Mouse (Mus musculus): ENCODE measurements around the gene N4bp2. TPM values are rescaled to one million over a fixed set of nuclear protein-coding genes. Genes with fewer than 3 reads are reported as not detected.
"Not testable (repeated sequence)": the region's sequence is repeated elsewhere in the genome, so short reads cannot be mapped to it uniquely, and the experiment has no call there.

N4bp2 gene
- total RNA-seq (2021) = 10 to 100 TPM; 41.6 to 45.6 TPM
- long read RNA-seq, experiment 1 = 0 reads
- long read RNA-seq, experiment 2, partial matches to known transcripts = 1 of 3 reads
- long read RNA-seq, experiment 2, other reads (novel, unspliced or antisense) = 1 of 3 reads

- DNase-seq (ENCODE audit: low spot score in 2 of 2) = peak; percentile 49 to 59
Observed at GRCm38 (mm10) chr5:65763088-65763915, at the start of gene N4bp2. TSS of gene N4bp2 (plus strand) at chr5:65763521.

- no peak for DNase-seq (ENCODE audit: low spot score in 2 of 2)
Observed at GRCm38 (mm10) chr5:65715084-65715483, 48.2 kb upstream of the N4bp2 start.

GRCm38 (mm10) chr5:65717063-65717902, 46.0 kb upstream of the N4bp2 start:
- DNase-seq (ENCODE audit: low spot score in 2 of 2) = no peak

GRCm38 (mm10) chr5:65717903-65718211, 45.5 kb upstream of the N4bp2 start:
- not testable (repeated sequence) for DNase-seq (ENCODE audit: low spot score in 2 of 2)

- DNase-seq (ENCODE audit: low spot score in 2 of 2) = no peak
Observed at GRCm38 (mm10) chr5:65718368-65718767, 45.0 kb upstream of the N4bp2 start.

GRCm38 (mm10) chr5:65724311-65725054, 38.8 kb upstream of the N4bp2 start:
- peak; percentile 26 to 46 for DNase-seq (ENCODE audit: low spot score in 2 of 2)

GRCm38 (mm10) chr5:65731173-65732007, 31.9 kb upstream of the N4bp2 start:
- DNase-seq (ENCODE audit: low spot score in 2 of 2) = peak in 1 of 2 experiments; percentile 8

- DNase-seq (ENCODE audit: low spot score in 2 of 2) = no peak
Observed at GRCm38 (mm10) chr5:65735601-65736000, 27.7 kb upstream of the N4bp2 start.

- DNase-seq (ENCODE audit: low spot score in 2 of 2) = no peak
Observed at GRCm38 (mm10) chr5:65739366-65739765, 24.0 kb upstream of the N4bp2 start.

- DNase-seq (ENCODE audit: low spot score in 2 of 2) = no peak
Observed at GRCm38 (mm10) chr5:65746908-65747307, 16.4 kb upstream of the N4bp2 start.

- no peak for DNase-seq (ENCODE audit: low spot score in 2 of 2)
Observed at GRCm38 (mm10) chr5:65748386-65748785, 14.9 kb upstream of the N4bp2 start.

- DNase-seq (ENCODE audit: low spot score in 2 of 2) = no peak
Observed at GRCm38 (mm10) chr5:65748880-65749279, 14.4 kb upstream of the N4bp2 start.

- no peak for DNase-seq (ENCODE audit: low spot score in 2 of 2)
Observed at GRCm38 (mm10) chr5:65752021-65752420, 11.3 kb upstream of the N4bp2 start.

GRCm38 (mm10) chr5:65755859-65756258, 7.5 kb upstream of the N4bp2 start:
- DNase-seq (ENCODE audit: low spot score in 2 of 2) = no peak

- no peak for DNase-seq (ENCODE audit: low spot score in 2 of 2)
Observed at GRCm38 (mm10) chr5:65757110-65757509, 6.2 kb upstream of the N4bp2 start.

GRCm38 (mm10) chr5:65760041-65760440, 3.3 kb upstream of the N4bp2 start:
- DNase-seq (ENCODE audit: low spot score in 2 of 2) = no peak

- DNase-seq (ENCODE audit: low spot score in 2 of 2) = no peak
Observed at GRCm38 (mm10) chr5:65760599-65760998, 2.7 kb upstream of the N4bp2 start.

GRCm38 (mm10) chr5:65761020-65761419, 2.3 kb upstream of the N4bp2 start:
- DNase-seq (ENCODE audit: low spot score in 2 of 2) = no peak

- DNase-seq (ENCODE audit: low spot score in 2 of 2) = no peak
Observed at GRCm38 (mm10) chr5:65761921-65762320, 1.4 kb upstream of the N4bp2 start.

GRCm38 (mm10) chr5:65762686-65763085, 635 bp upstream of the N4bp2 start:
- no peak for DNase-seq (ENCODE audit: low spot score in 2 of 2)

Data from adrenal gland, postnatal 4 days (tissue).